Mouse (Mus musculus): ENCODE results near the gene Manbal. TPM values are rescaled to one million over a fixed set of nuclear protein-coding genes. Genes with fewer than 3 reads are reported as not detected.

Gene Manbal
- polyA plus RNA-seq (2017; shearing (Covaris generic)), result 62.0 TPM

GRCm38 (mm10) chr2:157367184-157367893 is at the start of gene Manbal:
TSS of gene Manbal (plus strand) at chr2:157367594.

GRCm38 (mm10) chr2:157347361-157348159 is 19.8 kb upstream of the Manbal start, which contains the start of gene Ghrh:
TSS of gene Ghrh (minus strand) at chr2:157347506.

GRCm38 (mm10) chr2:157418206-157418605 is 50.8 kb downstream of the Manbal start, which contains the start of gene Src:
TSS of gene Src (plus strand) at chr2:157418444.

Other genes with a start within 250 kb of the Manbal start
- gene Samhd1, start 232.3 kb upstream of the Manbal start, polyA plus RNA-seq (2017; shearing (Covaris generic)), result 785 TPM
- gene Rbl1, start 163.1 kb upstream of the Manbal start, polyA plus RNA-seq (2017; shearing (Covaris generic)), result 44.5 TPM
- 250 TPM for gene Rpn2, start 88.6 kb upstream of the Manbal start, polyA plus RNA-seq (2017; shearing (Covaris generic))
- 0.21 TPM for gene Mroh8, start 88.0 kb upstream of the Manbal start, polyA plus RNA-seq (2017; shearing (Covaris generic))
- not detected for gene Ghrh, start 20.1 kb upstream of the Manbal start, polyA plus RNA-seq (2017; shearing (Covaris generic))
- gene Src, start 50.9 kb downstream of the Manbal start, polyA plus RNA-seq (2017; shearing (Covaris generic)), result 1.5 TPM
- 0.80 TPM for gene Nnat, start 192.5 kb downstream of the Manbal start, polyA plus RNA-seq (2017; shearing (Covaris generic))
- 21.3 TPM for gene Blcap, start 203.7 kb downstream of the Manbal start, polyA plus RNA-seq (2017; shearing (Covaris generic))